Mouse (Mus musculus) E14TG2a.4 (cell line): ENCODE results near the gene H3f3a.

Experiments used
- CTCF ChIP-seq: conservative IDR thresholded peaks from 2 replicates; pipeline ENCODE4 v1.5.1; 2014; ENCODE audit warnings: low read length
- NANOG ChIP-seq: IDR thresholded peaks from 2 replicates; pipeline ENCODE4 v1.6.1; 2014; ENCODE audit warnings: borderline replicate concordance, low read length, mixed read lengths
- POU5F1 ChIP-seq: IDR thresholded peaks from 2 replicates; pipeline ENCODE4 v1.6.1; 2014; ENCODE audit warnings: low read length, borderline replicate concordance

DNA sequence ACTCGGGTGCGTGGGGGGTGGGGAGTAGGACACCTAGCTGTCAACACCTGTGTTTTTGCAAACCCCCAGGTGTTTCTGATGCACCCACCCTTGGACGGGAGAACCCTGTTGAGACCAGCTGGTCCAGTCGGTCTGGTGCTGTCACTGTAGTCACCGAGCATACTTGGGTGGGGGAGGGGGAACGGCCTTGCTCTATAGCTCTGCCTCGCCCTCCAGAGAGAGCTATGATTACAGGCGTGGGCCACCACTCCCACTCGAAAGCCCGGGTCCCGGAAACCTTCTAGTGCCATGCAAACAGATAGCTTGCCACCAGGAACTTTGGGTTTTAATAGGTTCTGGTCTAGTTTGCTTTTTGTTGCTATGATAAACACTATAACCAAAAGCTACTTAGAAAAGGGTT lies 51.6 kb downstream of the H3f3a start:
- TF ChIP-seq CTCF: no peak
- no peak for TF ChIP-seq POU5F1
- no peak for TF ChIP-seq NANOG
